Mouse (Mus musculus) forebrain, embryonic 10.5 days (tissue): ENCODE measurements around the gene Fasn. TPM values are rescaled to one million over a fixed set of nuclear protein-coding genes. Genes with fewer than 3 reads are reported as not detected.

Experiments used
- DNase-seq: peaks from one replicate; pipeline ENCODE4 v3.0.0-alpha.2; 2017; ENCODE audit warnings: low spot score; ENCODE audit errors: extremely low spot score
- H3K27ac ChIP-seq: fragments of 300-500 bp; sonication (generic); 2 replicates; pipeline ENCODE4 v1.5.1; 2016; ENCODE audit warnings: mild to moderate bottlenecking
- H3K27me3 ChIP-seq: fragments of 300-500 bp; sonication (generic); 2 replicates; pipeline ENCODE4 v1.6.1; 2016; ENCODE audit warnings: mild to moderate bottlenecking; ENCODE audit not compliant: poor library complexity, severe bottlenecking
- H3K36me3 ChIP-seq: fragments of 300-500 bp; sonication (generic); replicated peaks from 2 replicates; pipeline ENCODE4 v1.6.1; 2016; ENCODE audit warnings: mild to moderate bottlenecking, moderate library complexity
- H3K4me1 ChIP-seq: fragments of 300-500 bp; sonication (generic); 2 replicates; pipeline ENCODE4 v1.6.1; 2016
- H3K4me3 ChIP-seq: fragments of 300-500 bp; sonication (generic); 2 replicates; pipeline ENCODE4 v1.5.1; 2016; ENCODE audit warnings: mild to moderate bottlenecking, moderate library complexity
- H3K9me3 ChIP-seq: fragments of 300-500 bp; sonication (generic); 2 replicates; pipeline ENCODE4 v1.6.1; 2016; ENCODE audit warnings: mild to moderate bottlenecking, moderate library complexity
- WGBS: fragments of 180-500 bp; shearing (Covaris S2); methylation state at CpG from one replicate; pipeline ENCODE4 v1.1.7; 2016; 5-methylcytosine and 5-hydroxymethylcytosine counted together
- polyA plus RNA-seq: library from polyadenylated mRNA; unstranded; fragments of >200 nt; fragmentation: Nextera tagmentation; extraction: Ambion mirVana; gene quantifications from 2 replicates; pipeline ENCODE4 v1.2.1, GENCODE M21; 2016

Gene Fasn
- polyA plus RNA-seq, 1 experiment from 2014 or later, result 144 TPM

GRCm38 (mm10) chr11:120761811-120762671, 62.3 kb downstream of the Fasn start:
- Histone ChIP-seq H3K27ac (no peak overlapping the region), H3K27me3 (peaks cover 34% of the 10 kb centered on the region), H3K36me3 (no peaks in the 10 kb centered on the region), H3K9me3 (peaks cover 29% of the 10 kb centered on the region), H3K4me1 (no peaks in the 10 kb centered on the region), H3K4me3 (no peak overlapping the region)
- WGBS, result 77% methylated on average over 14 of the region's 14 CpGs
- DNase-seq, result no peak

- WGBS, result 94% methylated on average over 9 of the region's 9 CpGs
Measured at GRCm38 (mm10) chr11:120760236-120760635, 64.1 kb downstream of the Fasn start.

More at GRCm38 (mm10) chr11:120760236-120760635, 64.1 kb downstream of the Fasn start:
- no peak for DNase-seq
- Histone ChIP-seq H3K36me3 (no peaks in the 10 kb centered on the region), H3K27ac (no peak overlapping the region), H3K4me1 (no peaks in the 10 kb centered on the region), H3K27me3 (peaks cover 28% of the 10 kb centered on the region), H3K4me3 (no peak overlapping the region), H3K9me3 (peaks cover 39% of the 10 kb centered on the region)

Other genes with a start within 250 kb of the Fasn start
- gene Arhgdia, start 242.9 kb downstream of the Fasn start, polyA plus RNA-seq, result 744 and 753 TPM in 2 replicates
- 618 and 646 TPM in 2 replicates for gene Alyref, start 226.2 kb downstream of the Fasn start, polyA plus RNA-seq
- gene Anapc11, start 226.1 kb downstream of the Fasn start, polyA plus RNA-seq, result 218 and 228 TPM in 2 replicates
- 0.44 TPM in 1 of 2 replicates, not detected in the other for gene Npb, start 216.1 kb downstream of the Fasn start, polyA plus RNA-seq
- gene Pcyt2, start 206.6 kb downstream of the Fasn start, polyA plus RNA-seq, result 145 and 148 TPM in 2 replicates
- gene Sirt7, start 199.3 kb downstream of the Fasn start, polyA plus RNA-seq, result 30.1 and 32.8 TPM in 2 replicates
- 20.2 and 22.7 TPM in 2 replicates for gene Mafg, start 190.9 kb downstream of the Fasn start, polyA plus RNA-seq
- 37.5 and 40.5 TPM in 2 replicates for gene Pycr1, start 180.8 kb downstream of the Fasn start, polyA plus RNA-seq
- not detected in 2 replicates for gene Myadml2, start 176.4 kb downstream of the Fasn start, polyA plus RNA-seq
- gene Notum, start 163.4 kb downstream of the Fasn start, polyA plus RNA-seq, result 0.57 and 0.75 TPM in 2 replicates
- gene Aspscr1, start 151.6 kb downstream of the Fasn start, polyA plus RNA-seq, result 134 and 142 TPM in 2 replicates
- gene Cenpx, start 110.8 kb downstream of the Fasn start, polyA plus RNA-seq, result 118 and 133 TPM in 2 replicates
- 51.9 and 59.2 TPM in 2 replicates for gene Lrrc45, start 110.6 kb downstream of the Fasn start, polyA plus RNA-seq
- 23.8 and 28.4 TPM in 2 replicates for gene Rac3, start 103.1 kb downstream of the Fasn start, polyA plus RNA-seq
- gene Dcxr, start 97.3 kb downstream of the Fasn start, polyA plus RNA-seq, result 13.3 and 14.8 TPM in 2 replicates
- gene Cbr2, start 92.4 kb downstream of the Fasn start, polyA plus RNA-seq, result 1.1 and 1.3 TPM in 2 replicates
- 12.3 and 14.2 TPM in 2 replicates for gene Hmga1b, start 61.8 kb downstream of the Fasn start, polyA plus RNA-seq
- gene Rfng, start 40.3 kb downstream of the Fasn start, polyA plus RNA-seq, result 39.1 and 43.3 TPM in 2 replicates
- 281 and 283 TPM in 2 replicates for gene Gps1, start 40.3 kb downstream of the Fasn start, polyA plus RNA-seq
- 110 and 111 TPM in 2 replicates for gene Dus1l, start 28.1 kb downstream of the Fasn start, polyA plus RNA-seq
- 7.9 and 8.6 TPM in 2 replicates for gene Ccdc57, start 108.3 kb upstream of the Fasn start, polyA plus RNA-seq
- 147 and 194 TPM in 2 replicates for gene Slc16a3, start 123.9 kb upstream of the Fasn start, polyA plus RNA-seq
- gene Csnk1d, start 166.8 kb upstream of the Fasn start, polyA plus RNA-seq, result 120 and 123 TPM in 2 replicates
- not detected in 2 replicates for gene Cd7, start 214.9 kb upstream of the Fasn start, polyA plus RNA-seq
- not detected in 2 replicates for gene Sectm1b, start 239.0 kb upstream of the Fasn start, polyA plus RNA-seq